Mouse (Mus musculus) kidney, postnatal 36 days (tissue): ENCODE results near the gene Zfp874a.

Source experiments
- DNase-seq, 2 experiments: peaks; one replicate each; pipeline ENCODE4 v3.0.0; 2021 to 2022; ENCODE audit warnings: mixed read lengths in 2 of 2

Zfp874a gene

DNA sequence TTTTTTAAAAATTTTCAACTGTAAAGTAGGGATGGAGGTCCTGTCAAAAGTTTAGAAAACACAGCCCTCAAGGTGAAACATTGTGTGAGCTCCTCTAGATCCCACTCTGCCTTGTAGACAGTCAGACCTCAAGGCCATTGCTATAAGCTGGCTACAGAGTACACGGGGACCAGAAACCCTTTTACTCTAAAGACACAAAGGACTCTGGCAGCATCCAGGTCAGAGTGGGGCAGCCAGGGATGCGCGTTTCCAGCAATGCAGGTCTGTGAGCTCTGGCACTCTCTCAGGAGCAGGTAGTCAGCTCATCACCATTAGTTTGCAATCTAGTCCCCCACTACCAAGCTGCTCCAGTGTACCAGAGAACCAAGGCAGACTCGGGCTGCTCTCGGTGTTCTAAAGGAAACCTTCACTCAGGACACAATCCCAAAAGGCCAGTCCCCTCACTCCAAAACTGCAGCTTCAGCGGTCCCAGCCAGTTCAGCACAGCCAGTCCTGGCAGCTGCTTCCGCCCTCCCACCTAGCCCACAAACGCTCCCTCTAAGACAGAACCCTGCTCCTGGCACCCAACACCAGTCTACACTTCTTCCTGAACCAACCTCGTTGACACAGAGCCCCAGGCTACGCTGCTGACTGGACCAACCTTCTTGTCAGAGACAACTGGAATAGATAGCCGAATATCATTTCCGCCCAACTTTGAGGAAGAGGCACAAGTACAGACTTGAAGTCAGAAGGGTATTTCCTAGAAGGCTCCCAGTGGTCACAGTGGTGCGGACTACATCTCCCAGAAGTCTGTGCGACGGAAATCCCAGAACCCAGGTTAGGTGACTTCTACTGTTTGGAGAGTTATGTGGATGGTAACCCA, 76.1 kb downstream of the Zfp874a start, which contains the start of the genes Gm28041 and Zfp456:
Gene Gm28041, minus strand, starts transcription at position 684 of the 862 bp plus-strand sequence.
Gene Zfp456, minus strand, starts transcription at position 761 of the 862 bp plus-strand sequence.
- peak; percentile 86 to 89 for DNase-seq
